In the genomic region with DNA sequence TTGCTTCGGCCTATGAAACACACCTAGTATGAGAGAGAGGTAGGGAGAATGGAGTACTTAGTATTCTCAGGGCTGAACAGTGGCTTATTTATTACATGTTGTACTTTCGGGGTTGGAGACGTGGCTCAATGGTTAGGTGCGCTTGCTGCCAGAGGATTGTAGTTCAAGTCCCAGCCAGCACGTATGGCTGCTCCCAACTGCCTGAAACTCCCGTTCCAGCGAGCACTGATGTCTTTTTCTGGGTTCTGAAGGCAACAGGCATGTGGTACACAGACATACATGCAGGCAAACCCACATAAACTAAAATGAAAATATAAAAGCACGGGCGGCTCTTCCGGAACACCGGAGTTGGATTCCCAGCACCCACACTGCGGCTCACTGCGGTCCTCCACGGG, we compare ENCODE assay signal across 8 mouse cellular contexts. TPM values are rescaled to one million over a fixed set of nuclear protein-coding genes. Genes with fewer than 3 reads are reported as not detected.
DNase-seq lines count a peak whose midpoint lies in the region; ATAC-seq and TF ChIP-seq lines count a peak whose summit lies in the region.

No protein-coding gene starts in this region.

- H3K4me2 ChIP-seq in heart, embryonic 11.5 days: peak overlapping the region; percentile 89
- H3K4me2 ChIP-seq in forebrain, embryonic 13.5 days: peak overlapping the region; percentile 68
- peak overlapping the region; percentile 82 for H3K4me2 ChIP-seq in liver, embryonic 16.5 days (ENCODE audit: low read depth, low read length)

- peak overlapping the region; percentile 94 for H3K27ac ChIP-seq in heart, embryonic 11.5 days (ENCODE audit: low read depth, low read length)
- no peak overlapping the region for H3K27ac ChIP-seq in ES-E14 (ENCODE audit: insufficient read depth, low read depth, low read length, poor library complexity, severe bottlenecking)
- peak overlapping the region; percentile 93 for H3K27ac ChIP-seq in forebrain, embryonic 13.5 days
- H3K27ac ChIP-seq in liver, embryonic 16.5 days (ENCODE audit: low read length): peak overlapping the region; percentile 88

- intact Hi-C loops in heart, postnatal 36 days (cut with DNase I): loop anchor here (10.0 kb wide), 1 partner anchor 1749 kb away; the partner anchor contains the start of gene Nectin3

- no peaks in the 10 kb centered on the region for H3K9me3 ChIP-seq in heart, embryonic 11.5 days (replicated peaks; ENCODE audit: control insufficient read depth, low read length)
- no peaks in the 10 kb centered on the region for H3K9me3 ChIP-seq in ES-E14 (ENCODE audit: control insufficient read depth, insufficient read depth, low read depth, low read length)
- no peaks in the 10 kb centered on the region for H3K9me3 ChIP-seq in forebrain, embryonic 13.5 days (replicated peaks)
- no peaks in the 10 kb centered on the region for H3K9me3 ChIP-seq in liver, embryonic 16.5 days (replicated peaks; ENCODE audit: control insufficient read depth, low read length)

- peak overlapping the region; percentile 89 for H3K9ac ChIP-seq in heart, embryonic 11.5 days (ENCODE audit: low read depth, low read length)
- peak overlapping the region; percentile 87 for H3K9ac ChIP-seq in ES-E14 (ENCODE audit: insufficient read depth, low read depth, low read length, poor library complexity, severe bottlenecking)
- H3K9ac ChIP-seq in forebrain, embryonic 13.5 days: peak overlapping the region; percentile 90
- H3K9ac ChIP-seq in liver, embryonic 16.5 days (ENCODE audit: low read depth, low read length): peak overlapping the region; percentile 73

- H3K4me1 ChIP-seq in heart, embryonic 11.5 days (ENCODE audit: control insufficient read depth, insufficient read depth, low read length): peaks cover 8% of the 10 kb centered on the region; the same call in 1 of the 2 replicates
- H3K4me1 ChIP-seq in ES-E14 (ENCODE audit: control insufficient read depth in 2 of 2, insufficient read depth in 2 of 2, low read length in 2 of 2, poor library complexity in 1 of 2): no peaks in the 10 kb centered on the region
- H3K4me1 ChIP-seq in forebrain, embryonic 13.5 days: peaks cover 15% of the 10 kb centered on the region
- H3K4me1 ChIP-seq in liver, embryonic 16.5 days (ENCODE audit: control insufficient read depth, low read depth, low read length): peaks cover 12% of the 10 kb centered on the region

- no peak for DNase-seq in heart, postnatal 36 days
- no peak for DNase-seq in ES-E14 (ENCODE audit: low read depth, low spot score)
- no peak for DNase-seq in spleen, postnatal 14 days (ENCODE audit: low spot score in 2 of 2)
- no peak for DNase-seq in c-Kit-positive CD71-positive TER-119-positive erythroid progenitor cells, embryonic 14.5 days (ENCODE audit: low spot score)
- no peak for DNase-seq in right cerebral cortex, postnatal 25 days

- 0 out of 2 replicates have a peak, but pooled peaks have one; percentile 23 for ATAC-seq in heart, embryonic 11.5 days (replicated peaks; ENCODE audit: insufficient number of reproducible peaks, low FRiP score, low TSS enrichment)
- peak; percentile 42 for ATAC-seq in forebrain, embryonic 13.5 days
- ATAC-seq in liver, embryonic 16.5 days (ENCODE audit: low read depth): peak; percentile 8; the same call in 1 of the 2 replicates

- 9% methylated on average over 14 of the region's 14 CpGs for WGBS in heart, embryonic 11.5 days (ENCODE audit: insufficient replicate concordance)
- WGBS in forebrain, embryonic 13.5 days: 7% methylated on average over 14 of the region's 14 CpGs
- 6% methylated on average over 14 of the region's 14 CpGs for WGBS in liver, embryonic 16.5 days (ENCODE audit: insufficient replicate concordance)

- peaks cover 8% of the 10 kb centered on the region for H3K36me3 ChIP-seq in heart, embryonic 11.5 days (ENCODE audit: control insufficient read depth, insufficient read depth, low read length)
- H3K36me3 ChIP-seq in ES-E14 (ENCODE audit: control insufficient read depth, insufficient read depth, low read length, poor library complexity, severe bottlenecking): no peaks in the 10 kb centered on the region; the same call in 1 of the 2 replicates
- H3K36me3 ChIP-seq in forebrain, embryonic 13.5 days (ENCODE audit: poor library complexity, severe bottlenecking): peaks cover 10% of the 10 kb centered on the region
- no peaks in the 10 kb centered on the region for H3K36me3 ChIP-seq in liver, embryonic 16.5 days (ENCODE audit: control insufficient read depth, insufficient read depth)

- in situ Hi-C loops in ES-E14 (cut with MboI; ENCODE audit: low sequenced_read_pairs in 2 of 2, unreplicated experiment in 2 of 2): no loop called here

- no peaks in the 10 kb centered on the region for H3K27me3 ChIP-seq in heart, embryonic 11.5 days (ENCODE audit: control insufficient read depth, insufficient read depth, low read length)
- no peaks in the 10 kb centered on the region for H3K27me3 ChIP-seq in forebrain, embryonic 13.5 days
- no peaks in the 10 kb centered on the region for H3K27me3 ChIP-seq in liver, embryonic 16.5 days (ENCODE audit: control insufficient read depth, insufficient read depth, low read depth, low read length)

- H3K4me3 ChIP-seq in heart, embryonic 11.5 days (ENCODE audit: low read depth, low read length): peak overlapping the region; percentile 89
- H3K4me3 ChIP-seq in ES-E14 (ENCODE audit: insufficient read depth in 1 of 2, low read depth in 1 of 2, low read length in 2 of 2, poor library complexity in 1 of 2, severe bottlenecking in 1 of 2): peak overlapping the region; percentile 87 to 94
- H3K4me3 ChIP-seq in forebrain, embryonic 13.5 days: peak overlapping the region; percentile 83
- H3K4me3 ChIP-seq in liver, embryonic 16.5 days (ENCODE audit: low read depth, low read length): peak overlapping the region; percentile 75

TF ChIP-seq in ES-E14, 5 proteins besides CTCF, POLR2A, EP300 and RAD21:
- TF ChIP-seq HCFC1 (IDR thresholded peaks at IDR 0.05; ENCODE audit: borderline replicate concordance, insufficient read depth, low read length): no peak
- no peak for TF ChIP-seq ZNF384 (IDR thresholded peaks at IDR 0.05; ENCODE audit: low read depth, low read length)
- no peak for TF ChIP-seq MAFK (IDR thresholded peaks at IDR 0.05; ENCODE audit: insufficient read depth, low read depth, low read length)
- no peak for TF ChIP-seq ZC3H11A (IDR thresholded peaks at IDR 0.05; ENCODE audit: borderline replicate concordance, low read depth, low read length)

RNA-seq across cellular contexts. Expression of gene Gtpbp8, which starts 0.7 kb away (rescaled TPM):
- polyA plus RNA-seq in heart, embryonic 11.5 days (2014; fragmentation: Nextera tagmentation; extraction: Ambion mirVana): 22.2 and 24.8 TPM in 2 replicates
- total RNA-seq in heart, postnatal 36 days (2021): 10 to 100 TPM; 10.1 to 10.2 TPM
- total RNA-seq in ES-E14 (2012; rRNA removed): 7.1 and 8.7 TPM in 2 replicates
- 32.1 and 34.1 TPM in 2 replicates for polyA plus RNA-seq in forebrain, embryonic 13.5 days (2015; fragmentation: Nextera tagmentation; extraction: Ambion mirVana)
- polyA plus RNA-seq in liver, embryonic 16.5 days (2015; fragmentation: Nextera tagmentation; extraction: Ambion mirVana): 15.3 and 16.4 TPM in 2 replicates

RNA-seq across cellular contexts. Expression of gene Cd200r1, which starts 20.1 kb away (rescaled TPM):
- 1.9 and 2.5 TPM in 2 replicates for polyA plus RNA-seq in heart, embryonic 11.5 days (2014; fragmentation: Nextera tagmentation; extraction: Ambion mirVana)
- under 1 TPM in 1 of 2 experiments, not detected in 1; 0.41 TPM for total RNA-seq in heart, postnatal 36 days (2021)
- total RNA-seq in ES-E14 (2012; rRNA removed): 0.09 and 0.48 TPM in 2 replicates
- polyA plus RNA-seq in forebrain, embryonic 13.5 days (2015; fragmentation: Nextera tagmentation; extraction: Ambion mirVana): 0.15 and 0.43 TPM in 2 replicates
- polyA plus RNA-seq in liver, embryonic 16.5 days (2015; fragmentation: Nextera tagmentation; extraction: Ambion mirVana): 3.6 and 3.8 TPM in 2 replicates

RNA-seq across cellular contexts. Expression of gene Nepro, which starts 21.4 kb away (rescaled TPM):
- polyA plus RNA-seq in heart, embryonic 11.5 days (2014; fragmentation: Nextera tagmentation; extraction: Ambion mirVana): 7.0 and 7.4 TPM in 2 replicates
- 1 to 10 TPM; 5.1 to 5.7 TPM for total RNA-seq in heart, postnatal 36 days (2021)
- 36.9 and 39.7 TPM in 2 replicates for total RNA-seq in ES-E14 (2012; rRNA removed)
- 6.6 and 7.4 TPM in 2 replicates for polyA plus RNA-seq in forebrain, embryonic 13.5 days (2015; fragmentation: Nextera tagmentation; extraction: Ambion mirVana)
- polyA plus RNA-seq in liver, embryonic 16.5 days (2015; fragmentation: Nextera tagmentation; extraction: Ambion mirVana): 2.0 and 2.5 TPM in 2 replicates
